Comparison of ENCODE assay signal across 8 mouse cellular contexts in genomic region chr5:121583765-121584501, GRCm38 (mm10). TPM values are rescaled to one million over a fixed set of nuclear protein-coding genes. Genes with fewer than 3 reads are reported as not detected.
DNase-seq lines count a peak whose midpoint lies in the region; ATAC-seq lines count a peak whose summit lies in the region.

No protein-coding gene starts in this region.

- peak overlapping the region; percentile 23; the same call in 1 of the 2 replicates for H3K4me2 ChIP-seq in lung, embryonic 15.5 days

- peaks cover 50% of the 10 kb centered on the region for H3K4me1 ChIP-seq in lung, embryonic 15.5 days

- DNase-seq in ES-CJ7 (ENCODE audit: low read depth, low spot score): peak; percentile 88
- peak; percentile 97 for DNase-seq in adrenal gland, postnatal 14 days
- DNase-seq in heart, postnatal 10 days: peak; percentile 94 to 96
- DNase-seq in layer of hippocampus, postnatal 10 days (ENCODE audit: low spot score in 2 of 2): peak; percentile 76 to 81
- peak; percentile 65 for DNase-seq in right cerebral cortex, postnatal 25 days
- peak; percentile 89 to 92 for DNase-seq in urinary bladder, postnatal 4 days (ENCODE audit: low spot score in 2 of 2)

- H3K9me3 ChIP-seq in lung, embryonic 15.5 days: no peaks in the 10 kb centered on the region

- H3K27me3 ChIP-seq in lung, embryonic 15.5 days: no peaks in the 10 kb centered on the region

- intact Hi-C loops in heart, postnatal 10 days (cut with DNase I): no loop called here

- H3K27ac ChIP-seq in lung, embryonic 15.5 days: peak overlapping the region; percentile 57

- H3K9ac ChIP-seq in lung, embryonic 15.5 days: no peak overlapping the region

- 46% methylated on average over 12 of the region's 12 CpGs for WGBS in lung, embryonic 15.5 days

- peaks cover 15% of the 10 kb centered on the region for H3K36me3 ChIP-seq in lung, embryonic 15.5 days

- ATAC-seq in erythroblast, adult 5-6 weeks (replicated peaks; ENCODE audit: low FRiP score, poor library complexity, severe bottlenecking): peak; percentile 77
- peak; percentile 85 for ATAC-seq in lung, embryonic 15.5 days (ENCODE audit: borderline replicate concordance, extremely low read depth, low FRiP score, low TSS enrichment)

- H3K4me3 ChIP-seq in lung, embryonic 15.5 days: no peak overlapping the region

RNA-seq across cellular contexts. Expression of gene Aldh2, which starts 9.7 kb away (rescaled TPM):
- 1,038 and 1,196 TPM in 2 replicates for total RNA-seq in adrenal gland, postnatal 14 days (2021)
- total RNA-seq in erythroblast, adult 5-6 weeks (2015; ENCODE audit: low replicate concordance): 28.2 and 58.1 TPM in 2 replicates
- total RNA-seq in erythroblast, adult 5-6 weeks (2017; ENCODE audit: low replicate concordance): 96.6 and 99.4 TPM in 2 replicates
- total RNA-seq in heart, postnatal 10 days (2021): 100 to 1,000 TPM; 114 to 134 TPM
- 10 to 100 TPM; 90.7 to 93.9 TPM for total RNA-seq in layer of hippocampus, postnatal 10 days (2021)
- 319 and 330 TPM in 2 replicates for polyA plus RNA-seq in lung, embryonic 15.5 days (2015; fragmentation: Nextera tagmentation; extraction: Ambion mirVana)

RNA-seq across cellular contexts. Expression of gene Acad12, which starts 34.8 kb away (rescaled TPM):
- 25.1 and 29.1 TPM in 2 replicates for total RNA-seq in adrenal gland, postnatal 14 days (2021)
- total RNA-seq in erythroblast, adult 5-6 weeks (2015; ENCODE audit: low replicate concordance): 1.9 and 3.1 TPM in 2 replicates
- 0.14 and 0.51 TPM in 2 replicates for total RNA-seq in erythroblast, adult 5-6 weeks (2017; ENCODE audit: low replicate concordance)
- 10 to 100 TPM; 24.3 to 31.0 TPM for total RNA-seq in heart, postnatal 10 days (2021)
- 1 to 10 TPM; 4.4 to 5.4 TPM for total RNA-seq in layer of hippocampus, postnatal 10 days (2021)
- 2.5 and 2.9 TPM in 2 replicates for polyA plus RNA-seq in lung, embryonic 15.5 days (2015; fragmentation: Nextera tagmentation; extraction: Ambion mirVana)

RNA-seq across cellular contexts. Expression of gene Mapkapk5, which starts 38.2 kb away (rescaled TPM):
- total RNA-seq in adrenal gland, postnatal 14 days (2021): 93.2 and 96.4 TPM in 2 replicates
- total RNA-seq in erythroblast, adult 5-6 weeks (2015; ENCODE audit: low replicate concordance): 51.0 and 70.3 TPM in 2 replicates
- total RNA-seq in erythroblast, adult 5-6 weeks (2017; ENCODE audit: low replicate concordance): 36.1 and 43.6 TPM in 2 replicates
- 10 to 100 TPM; 56.6 to 58.1 TPM for total RNA-seq in heart, postnatal 10 days (2021)
- 10 to 100 TPM; 78.4 to 84.6 TPM for total RNA-seq in layer of hippocampus, postnatal 10 days (2021)
- 48.2 and 49.2 TPM in 2 replicates for polyA plus RNA-seq in lung, embryonic 15.5 days (2015; fragmentation: Nextera tagmentation; extraction: Ambion mirVana)

RNA-seq across cellular contexts. Expression of gene Adam1a, which starts 38.7 kb away (rescaled TPM):
- 5.7 and 5.8 TPM in 2 replicates for total RNA-seq in adrenal gland, postnatal 14 days (2021)
- 0.38 and 1.3 TPM in 2 replicates for total RNA-seq in erythroblast, adult 5-6 weeks (2015; ENCODE audit: low replicate concordance)
- 0.85 and 1.4 TPM in 2 replicates for total RNA-seq in erythroblast, adult 5-6 weeks (2017; ENCODE audit: low replicate concordance)
- 1 to 10 TPM; 2.4 to 2.8 TPM for total RNA-seq in heart, postnatal 10 days (2021)
- total RNA-seq in layer of hippocampus, postnatal 10 days (2021): 10 to 100 TPM; 10.3 to 10.5 TPM
- 1.1 and 1.5 TPM in 2 replicates for polyA plus RNA-seq in lung, embryonic 15.5 days (2015; fragmentation: Nextera tagmentation; extraction: Ambion mirVana)

RNA-seq across cellular contexts. Expression of gene Gm42878, which starts 38.7 kb away (rescaled TPM):
- total RNA-seq in adrenal gland, postnatal 14 days (2021): not detected in 2 replicates
- total RNA-seq in erythroblast, adult 5-6 weeks (2015; ENCODE audit: low replicate concordance): not detected in 2 replicates
- total RNA-seq in erythroblast, adult 5-6 weeks (2017; ENCODE audit: low replicate concordance): 0.60 TPM in 1 of 2 replicates, not detected in the other
- total RNA-seq in heart, postnatal 10 days (2021): not detected
- not detected for total RNA-seq in layer of hippocampus, postnatal 10 days (2021)
- not detected in 2 replicates for polyA plus RNA-seq in lung, embryonic 15.5 days (2015; fragmentation: Nextera tagmentation; extraction: Ambion mirVana)
